Mouse (Mus musculus): ENCODE measurements around the gene Dhx30. TPM values are rescaled to one million over a fixed set of nuclear protein-coding genes. Genes with fewer than 3 reads are reported as not detected.
"Not testable (repeated sequence)": the region's sequence is repeated elsewhere in the genome, so short reads cannot be mapped to it uniquely, and the experiment has no call there.

Dhx30 gene
- polyA plus RNA-seq (2014; fragmentation: Nextera tagmentation; extraction: Ambion mirVana), result 123 and 134 TPM in 2 replicates

DNA sequence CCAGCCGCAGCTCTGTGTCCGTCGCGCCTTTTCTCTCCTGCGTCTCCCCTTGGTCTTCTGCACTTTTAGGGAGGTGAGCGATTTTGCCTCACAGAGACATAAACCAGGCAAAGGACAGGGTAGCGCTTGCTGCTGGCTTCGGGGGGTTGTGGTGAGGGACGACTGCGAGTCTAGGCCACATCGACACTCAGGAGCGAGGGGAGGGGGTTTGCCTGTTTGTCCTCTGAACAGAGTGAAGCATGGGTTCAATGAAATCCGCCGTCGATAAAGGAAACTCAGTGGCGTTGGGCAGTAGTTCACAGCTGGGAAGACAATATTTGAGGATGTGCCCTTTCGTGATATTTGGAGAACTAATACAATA is at the start of gene Dhx30:
Gene Dhx30, minus strand, starts transcription at position 52 of the 361 bp plus-strand sequence.
- no peak for DNase-seq (ENCODE audit: low spot score)
- ATAC-seq (replicated peaks; ENCODE audit: low FRiP score, low TSS enrichment, low read depth), result no peak
- under 1% methylated on average over 17 of the region's 17 CpGs for WGBS

DNA sequence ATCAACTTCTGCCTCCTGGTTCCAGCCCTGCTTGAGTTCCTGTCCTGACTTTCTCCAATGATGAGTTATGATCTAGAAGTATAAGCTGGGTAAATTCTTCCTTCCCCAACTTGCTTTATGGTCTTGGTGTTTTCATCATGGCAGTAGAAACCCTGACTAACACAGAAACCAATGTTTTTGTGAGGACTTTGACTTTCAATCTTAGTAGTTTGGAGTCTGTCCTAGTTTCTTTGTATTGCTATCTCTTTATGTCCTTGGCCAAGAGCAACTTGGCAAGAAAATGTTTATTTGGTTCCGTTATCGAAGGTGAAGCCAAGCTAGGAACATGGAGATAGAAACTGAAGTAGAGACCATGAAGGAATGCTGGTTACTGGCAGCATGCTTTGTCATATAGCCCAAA is 45.4 kb upstream of the Dhx30 start:
- no peak overlapping the region for H3K4me2 ChIP-seq (ENCODE audit: low read length)
- DNase-seq (ENCODE audit: low spot score) (no peak), ATAC-seq (replicated peaks; ENCODE audit: low FRiP score, low TSS enrichment, low read depth) (no peak)
- no peaks in the 10 kb centered on the region for H3K4me1 ChIP-seq (replicated peaks; ENCODE audit: control insufficient read depth, insufficient read depth, low read length)
- H3K9ac ChIP-seq (ENCODE audit: low read length), result no peak overlapping the region
- H3K36me3 ChIP-seq (ENCODE audit: control insufficient read depth, insufficient read depth, low read length), result peaks cover 80% of the 10 kb centered on the region
- H3K4me3 ChIP-seq (ENCODE audit: low read depth, low read length), result no peak overlapping the region
- no peaks in the 10 kb centered on the region for H3K9me3 ChIP-seq (ENCODE audit: control insufficient read depth, low read length)
- H3K27me3 ChIP-seq (replicated peaks; ENCODE audit: control insufficient read depth, insufficient read depth, low read length), result no peaks in the 10 kb centered on the region
- WGBS, result 91% methylated on average over 2 of the region's 2 CpGs
- no peak overlapping the region for H3K27ac ChIP-seq (ENCODE audit: low read depth)

More for the DNA sequence above, at the start of gene Dhx30:
- peak within 1 kb of the TSS; percentile 89 for H3K9ac ChIP-seq (ENCODE audit: low read length)
- H3K27me3 ChIP-seq (replicated peaks; ENCODE audit: control insufficient read depth, insufficient read depth, low read length), result no peaks in the 10 kb centered on the region
- peak within 1 kb of the TSS; percentile 81 for H3K4me2 ChIP-seq (ENCODE audit: low read length)
- no peaks in the 10 kb centered on the region for H3K9me3 ChIP-seq (ENCODE audit: control insufficient read depth, low read length)
- H3K36me3 ChIP-seq (ENCODE audit: control insufficient read depth, insufficient read depth, low read length), result peaks cover 22% of the 10 kb centered on the region
- peak within 1 kb of the TSS; percentile 95 for H3K4me3 ChIP-seq (ENCODE audit: low read depth, low read length)
- peaks cover 10% of the 10 kb centered on the region for H3K4me1 ChIP-seq (replicated peaks; ENCODE audit: control insufficient read depth, insufficient read depth, low read length)
- peak within 1 kb of the TSS; percentile 95 for H3K27ac ChIP-seq (ENCODE audit: low read depth)

DNA sequence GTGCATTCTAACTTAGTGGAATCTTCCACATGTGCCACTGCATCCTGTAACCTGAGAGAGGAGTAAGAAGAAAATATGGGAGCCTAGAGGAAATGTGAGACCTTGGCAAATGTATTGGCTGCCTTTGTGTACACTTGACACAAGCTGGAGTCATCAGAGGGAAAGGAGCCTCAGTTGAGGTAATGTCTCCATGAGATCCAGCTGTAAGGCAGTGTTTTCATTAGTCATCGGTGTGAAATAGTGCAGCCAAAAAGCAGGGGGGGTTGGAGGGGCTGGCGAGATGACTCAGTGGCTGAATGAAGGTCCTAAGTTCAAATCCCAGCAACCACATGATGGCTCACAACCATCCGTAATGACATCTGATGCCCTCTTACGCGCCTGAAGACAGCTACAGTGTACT is 44.8 kb upstream of the Dhx30 start:
- Histone ChIP-seq H3K27ac (ENCODE audit: low read depth) (no peak overlapping the region), H3K27me3 (replicated peaks; ENCODE audit: control insufficient read depth, insufficient read depth, low read length) (no peaks in the 10 kb centered on the region), H3K9me3 (ENCODE audit: control insufficient read depth, low read length) (no peaks in the 10 kb centered on the region), H3K36me3 (ENCODE audit: control insufficient read depth, insufficient read depth, low read length) (peaks cover 80% of the 10 kb centered on the region), H3K9ac (ENCODE audit: low read length) (no peak overlapping the region), H3K4me3 (ENCODE audit: low read depth, low read length) (no peak overlapping the region), H3K4me2 (ENCODE audit: low read length) (no peak overlapping the region), H3K4me1 (replicated peaks; ENCODE audit: control insufficient read depth, insufficient read depth, low read length) (no peaks in the 10 kb centered on the region)
- ATAC-seq (replicated peaks; ENCODE audit: low FRiP score, low TSS enrichment, low read depth), result no peak
- DNase-seq (ENCODE audit: low spot score), result no peak
- 87% methylated on average over 5 of the region's 5 CpGs for WGBS

GRCm38 (mm10) chr9:110160486-110160885 is 42.9 kb upstream of the Dhx30 start:
- not testable (repeated sequence) for ATAC-seq (replicated peaks; ENCODE audit: low FRiP score, low TSS enrichment, low read depth); H3K4me2 ChIP-seq (ENCODE audit: low read length); H3K4me3 ChIP-seq (ENCODE audit: low read depth, low read length); DNase-seq (ENCODE audit: low spot score); H3K9ac ChIP-seq (ENCODE audit: low read length); H3K27me3 ChIP-seq (replicated peaks; ENCODE audit: control insufficient read depth, insufficient read depth, low read length); H3K4me1 ChIP-seq (replicated peaks; ENCODE audit: control insufficient read depth, insufficient read depth, low read length); H3K9me3 ChIP-seq (ENCODE audit: control insufficient read depth, low read length); H3K27ac ChIP-seq (ENCODE audit: low read depth)
- H3K36me3 ChIP-seq (ENCODE audit: control insufficient read depth, insufficient read depth, low read length), result peaks cover 78% of the 10 kb centered on the region
- WGBS, result 95% methylated on average over 2 of the region's 2 CpGs

GRCm38 (mm10) chr9:110159036-110159435 is 41.4 kb upstream of the Dhx30 start:
- Histone ChIP-seq H3K4me2 (ENCODE audit: low read length) (no peak overlapping the region), H3K36me3 (ENCODE audit: control insufficient read depth, insufficient read depth, low read length) (peaks cover 80% of the 10 kb centered on the region), H3K9me3 (ENCODE audit: control insufficient read depth, low read length) (no peaks in the 10 kb centered on the region), H3K4me1 (replicated peaks; ENCODE audit: control insufficient read depth, insufficient read depth, low read length) (no peaks in the 10 kb centered on the region), H3K27me3 (replicated peaks; ENCODE audit: control insufficient read depth, insufficient read depth, low read length) (no peaks in the 10 kb centered on the region), H3K27ac (ENCODE audit: low read depth) (no peak overlapping the region), H3K9ac (ENCODE audit: low read length) (no peak overlapping the region), H3K4me3 (ENCODE audit: low read depth, low read length) (no peak overlapping the region)
- WGBS, result 88% methylated on average over 1 of the region's 1 CpGs
- DNase-seq (ENCODE audit: low spot score), result no peak
- no peak for ATAC-seq (replicated peaks; ENCODE audit: low FRiP score, low TSS enrichment, low read depth)

- Histone ChIP-seq H3K36me3 (ENCODE audit: control insufficient read depth, insufficient read depth, low read length) (peaks cover 87% of the 10 kb centered on the region), H3K27me3 (replicated peaks; ENCODE audit: control insufficient read depth, insufficient read depth, low read length) (no peaks in the 10 kb centered on the region), H3K27ac (ENCODE audit: low read depth) (no peak overlapping the region), H3K9me3 (ENCODE audit: control insufficient read depth, low read length) (no peaks in the 10 kb centered on the region), H3K9ac (ENCODE audit: low read length) (no peak overlapping the region), H3K4me2 (ENCODE audit: low read length) (no peak overlapping the region), H3K4me1 (replicated peaks; ENCODE audit: control insufficient read depth, insufficient read depth, low read length) (no peaks in the 10 kb centered on the region), H3K4me3 (ENCODE audit: low read depth, low read length) (no peak overlapping the region)
- WGBS, result 79% methylated on average over 2 of the region's 2 CpGs
- DNase-seq (ENCODE audit: low spot score) (peak; percentile 25), ATAC-seq (replicated peaks; ENCODE audit: low FRiP score, low TSS enrichment, low read depth) (no peak)
These were observed 31.0 kb upstream of the Dhx30 start for GRCm38 (mm10) chr9:110148598-110148997.

DNA sequence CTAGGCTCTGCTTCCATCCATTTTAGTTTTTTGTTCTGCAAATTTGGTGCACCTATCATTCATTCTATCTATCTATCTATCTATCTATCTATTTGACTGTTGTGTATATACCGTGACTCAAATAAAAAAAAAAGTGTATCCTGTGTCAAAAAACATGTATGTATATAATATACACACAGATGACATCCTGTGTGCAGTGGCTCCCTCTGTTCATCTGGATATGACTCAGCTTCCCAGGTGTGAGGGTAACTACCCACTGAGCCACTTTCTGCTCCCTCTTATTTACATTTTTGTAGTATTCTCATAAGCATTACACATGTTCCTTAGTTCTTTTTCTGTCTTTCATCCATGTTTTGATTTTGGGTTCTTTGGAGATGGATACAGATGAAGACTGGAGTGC is 24.5 kb upstream of the Dhx30 start:
- Histone ChIP-seq H3K4me2 (ENCODE audit: low read length) (no peak overlapping the region), H3K36me3 (ENCODE audit: control insufficient read depth, insufficient read depth, low read length) (peaks cover 80% of the 10 kb centered on the region), H3K4me3 (ENCODE audit: low read depth, low read length) (no peak overlapping the region), H3K27me3 (replicated peaks; ENCODE audit: control insufficient read depth, insufficient read depth, low read length) (no peaks in the 10 kb centered on the region), H3K27ac (ENCODE audit: low read depth) (no peak overlapping the region), H3K4me1 (replicated peaks; ENCODE audit: control insufficient read depth, insufficient read depth, low read length) (no peaks in the 10 kb centered on the region), H3K9me3 (ENCODE audit: control insufficient read depth, low read length) (no peaks in the 10 kb centered on the region), H3K9ac (ENCODE audit: low read length) (no peak overlapping the region)
- DNase-seq (ENCODE audit: low spot score), result no peak
- no peak for ATAC-seq (replicated peaks; ENCODE audit: low FRiP score, low TSS enrichment, low read depth)
- WGBS, result 100% methylated on average over 1 of the region's 1 CpGs

DNA sequence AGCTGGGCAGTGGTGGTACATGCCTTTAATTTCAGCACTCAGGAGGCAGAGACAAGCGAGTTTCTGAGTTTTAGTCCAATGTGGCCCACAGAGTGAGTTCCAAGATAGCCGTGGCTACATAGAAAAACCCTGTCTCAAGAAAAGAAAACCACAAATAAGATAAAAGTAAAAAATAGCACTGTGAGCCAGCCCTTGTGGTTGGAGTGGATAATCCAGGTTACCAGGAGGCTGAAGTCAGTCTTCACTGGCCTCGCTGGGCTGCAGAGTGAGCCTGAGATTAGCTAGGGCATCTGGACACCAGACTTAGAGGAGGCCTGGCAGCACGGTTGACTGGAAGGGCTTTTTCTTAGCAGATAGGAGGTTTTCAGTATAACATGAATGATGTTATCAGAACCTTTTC is 21.5 kb upstream of the Dhx30 start:
- Histone ChIP-seq H3K27ac (ENCODE audit: low read depth) (no peak overlapping the region), H3K4me1 (replicated peaks; ENCODE audit: control insufficient read depth, insufficient read depth, low read length) (peaks cover 2% of the 10 kb centered on the region), H3K9ac (ENCODE audit: low read length) (no peak overlapping the region), H3K9me3 (ENCODE audit: control insufficient read depth, low read length) (no peaks in the 10 kb centered on the region), H3K4me3 (ENCODE audit: low read depth, low read length) (no peak overlapping the region), H3K36me3 (ENCODE audit: control insufficient read depth, insufficient read depth, low read length) (peaks cover 75% of the 10 kb centered on the region), H3K4me2 (ENCODE audit: low read length) (no peak overlapping the region), H3K27me3 (replicated peaks; ENCODE audit: control insufficient read depth, insufficient read depth, low read length) (no peaks in the 10 kb centered on the region)
- DNase-seq (ENCODE audit: low spot score) (no peak), ATAC-seq (replicated peaks; ENCODE audit: low FRiP score, low TSS enrichment, low read depth) (no peak)
- WGBS, result 86% methylated on average over 4 of the region's 4 CpGs

DNA sequence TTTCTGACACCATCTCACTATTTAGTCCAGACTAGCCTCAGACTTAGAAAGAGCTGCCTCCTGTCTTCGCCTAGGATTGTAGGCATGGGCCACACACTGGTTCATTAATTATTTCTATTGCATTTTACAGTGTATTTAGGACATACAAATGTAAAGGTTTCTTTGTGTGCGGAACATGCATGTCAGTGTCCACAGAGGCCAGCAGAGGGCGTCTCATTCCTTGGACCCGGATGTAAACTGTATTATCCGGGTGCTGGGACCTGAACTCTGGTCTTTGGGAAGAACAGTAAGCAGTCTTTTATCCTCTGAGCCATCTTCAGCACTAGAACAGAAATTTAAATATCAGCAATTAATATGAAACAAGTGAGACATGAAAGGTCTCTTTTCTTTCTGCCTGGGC is 16.5 kb upstream of the Dhx30 start:
- H3K4me3 ChIP-seq (ENCODE audit: low read depth, low read length), result no peak overlapping the region
- H3K4me2 ChIP-seq (ENCODE audit: low read length), result peak overlapping the region; percentile 76
- no peaks in the 10 kb centered on the region for H3K27me3 ChIP-seq (replicated peaks; ENCODE audit: control insufficient read depth, insufficient read depth, low read length)
- DNase-seq (ENCODE audit: low spot score) (no peak), ATAC-seq (replicated peaks; ENCODE audit: low FRiP score, low TSS enrichment, low read depth) (no peak)
- WGBS, result 74% methylated on average over 5 of the region's 5 CpGs
- H3K27ac ChIP-seq (ENCODE audit: low read depth), result no peak overlapping the region
- H3K9ac ChIP-seq (ENCODE audit: low read length), result no peak overlapping the region
- peaks cover 16% of the 10 kb centered on the region for H3K4me1 ChIP-seq (replicated peaks; ENCODE audit: control insufficient read depth, insufficient read depth, low read length)
- H3K9me3 ChIP-seq (ENCODE audit: control insufficient read depth, low read length), result no peaks in the 10 kb centered on the region
- peaks cover 36% of the 10 kb centered on the region for H3K36me3 ChIP-seq (ENCODE audit: control insufficient read depth, insufficient read depth, low read length)

All from intestine, embryonic 14.5 days (tissue).